Mouse (Mus musculus): ENCODE results near the gene Car9. TPM values are rescaled to one million over a fixed set of nuclear protein-coding genes. Genes with fewer than 3 reads are reported as not detected.

The Car9 gene
- polyA plus RNA-seq, 2 experiments = 1.0 to 4.9 TPM

GRCm38 (mm10) chr4:43489611-43490010, 17.2 kb upstream of the Car9 start:
- no peak overlapping the region for H3K4me3 ChIP-seq (replicated peaks; ENCODE audit: low read length)
- peaks cover 6% of the 10 kb centered on the region for H3K4me1 ChIP-seq (ENCODE audit: control insufficient read depth, insufficient read depth, low read length)
- H3K27me3 ChIP-seq (ENCODE audit: control insufficient read depth, insufficient read depth, low read length) = no peaks in the 10 kb centered on the region
- 94% methylated on average over 3 of the region's 3 CpGs for WGBS
- H3K36me3 ChIP-seq (ENCODE audit: control insufficient read depth, insufficient read depth, low read length) = no peaks in the 10 kb centered on the region
- ATAC-seq (ENCODE audit: low FRiP score, low read depth) (no peak), DNase-seq (ENCODE audit: low spot score) (no peak)
- H3K9me3 ChIP-seq (ENCODE audit: control insufficient read depth, low read length) = no peaks in the 10 kb centered on the region
- no peak overlapping the region for H3K9ac ChIP-seq (ENCODE audit: low read depth, low read length, severe bottlenecking)
- H3K27ac ChIP-seq (replicated peaks; ENCODE audit: low read depth, low read length) = no peak overlapping the region
- TF ChIP-seq POLR2A (IDR thresholded peaks at IDR 0.05; ENCODE audit: borderline replicate concordance, extremely low read depth, insufficient read depth, insufficient read length) = no peak
- no peak overlapping the region for H3K4me2 ChIP-seq (replicated peaks; ENCODE audit: low read depth, low read length, severe bottlenecking)

- Histone ChIP-seq H3K4me3 (replicated peaks; ENCODE audit: low read length) (no peak overlapping the region), H3K9ac (ENCODE audit: low read depth, low read length, severe bottlenecking) (no peak overlapping the region), H3K4me2 (replicated peaks; ENCODE audit: low read depth, low read length, severe bottlenecking) (no peak overlapping the region), H3K36me3 (ENCODE audit: control insufficient read depth, insufficient read depth, low read length) (peaks cover 7% of the 10 kb centered on the region), H3K9me3 (ENCODE audit: control insufficient read depth, low read length) (no peaks in the 10 kb centered on the region), H3K27ac (replicated peaks; ENCODE audit: low read depth, low read length) (no peak overlapping the region), H3K4me1 (ENCODE audit: control insufficient read depth, insufficient read depth, low read length) (peaks cover 10% of the 10 kb centered on the region), H3K27me3 (ENCODE audit: control insufficient read depth, insufficient read depth, low read length) (no peaks in the 10 kb centered on the region)
- DNase-seq (ENCODE audit: low spot score) (no peak), ATAC-seq (ENCODE audit: low FRiP score, low read depth) (no peak)
- no peak for TF ChIP-seq POLR2A (IDR thresholded peaks at IDR 0.05; ENCODE audit: borderline replicate concordance, extremely low read depth, insufficient read depth, insufficient read length)
- 88% methylated on average over 5 of the region's 5 CpGs for WGBS
Observed at GRCm38 (mm10) chr4:43490801-43491200, 16.0 kb upstream of the Car9 start.

- Histone ChIP-seq H3K4me1 (ENCODE audit: control insufficient read depth, insufficient read depth, low read length) (peaks cover 10% of the 10 kb centered on the region), H3K9me3 (ENCODE audit: control insufficient read depth, low read length) (no peaks in the 10 kb centered on the region), H3K4me3 (replicated peaks; ENCODE audit: low read length) (peak overlapping the region; percentile 52), H3K9ac (ENCODE audit: low read depth, low read length, severe bottlenecking) (no peak overlapping the region), H3K4me2 (replicated peaks; ENCODE audit: low read depth, low read length, severe bottlenecking) (peak overlapping the region; percentile 73), H3K36me3 (ENCODE audit: control insufficient read depth, insufficient read depth, low read length) (peaks cover 21% of the 10 kb centered on the region), H3K27me3 (ENCODE audit: control insufficient read depth, insufficient read depth, low read length) (no peaks in the 10 kb centered on the region), H3K27ac (replicated peaks; ENCODE audit: low read depth, low read length) (peak overlapping the region; percentile 87)
- ATAC-seq (ENCODE audit: low FRiP score, low read depth) (no peak; the same call in 1 of the 2 replicates), DNase-seq (ENCODE audit: low spot score) (no peak)
- no peak for TF ChIP-seq POLR2A (IDR thresholded peaks at IDR 0.05; ENCODE audit: borderline replicate concordance, extremely low read depth, insufficient read depth, insufficient read length)
- WGBS = 45% methylated on average over 12 of the region's 12 CpGs
Observed at GRCm38 (mm10) chr4:43492101-43492820, 14.5 kb upstream of the Car9 start.

- peak within 1 kb of the TSS; percentile 63 for H3K9ac ChIP-seq (ENCODE audit: low read depth, low read length, severe bottlenecking)
- ATAC-seq (ENCODE audit: low FRiP score, low read depth) = peak; percentile 98
- H3K4me3 ChIP-seq (replicated peaks; ENCODE audit: low read length) = peak within 1 kb of the TSS; percentile 52
- H3K36me3 ChIP-seq (ENCODE audit: control insufficient read depth, insufficient read depth, low read length) = peaks cover 25% of the 10 kb centered on the region
- H3K4me1 ChIP-seq (ENCODE audit: control insufficient read depth, insufficient read depth, low read length) = peaks cover 14% of the 10 kb centered on the region
- H3K9me3 ChIP-seq (ENCODE audit: control insufficient read depth, low read length) = no peaks in the 10 kb centered on the region
- 0% methylated on average over 25 of the region's 25 CpGs for WGBS
- peak within 1 kb of the TSS; percentile 87 for H3K27ac ChIP-seq (replicated peaks; ENCODE audit: low read depth, low read length)
- no peaks in the 10 kb centered on the region for H3K27me3 ChIP-seq (ENCODE audit: control insufficient read depth, insufficient read depth, low read length)
- peak; percentile 97 for DNase-seq (ENCODE audit: low spot score)
- TF ChIP-seq POLR2A (IDR thresholded peaks at IDR 0.05; ENCODE audit: borderline replicate concordance, extremely low read depth, insufficient read depth, insufficient read length) = no peak
- H3K4me2 ChIP-seq (replicated peaks; ENCODE audit: low read depth, low read length, severe bottlenecking) = peak within 1 kb of the TSS; percentile 73
Observed at GRCm38 (mm10) chr4:43492821-43493185, 14.0 kb upstream of the Car9 start, which contains the start of gene Ccdc107. TSS of gene Ccdc107 (plus strand) at chr4:43492900.

GRCm38 (mm10) chr4:43493186-43493845, 13.4 kb upstream of the Car9 start:
- peak; percentile 91 for ATAC-seq (ENCODE audit: low FRiP score, low read depth)
- Histone ChIP-seq H3K27me3 (ENCODE audit: control insufficient read depth, insufficient read depth, low read length) (no peaks in the 10 kb centered on the region), H3K4me2 (replicated peaks; ENCODE audit: low read depth, low read length, severe bottlenecking) (peak overlapping the region; percentile 73), H3K4me1 (ENCODE audit: control insufficient read depth, insufficient read depth, low read length) (peaks cover 19% of the 10 kb centered on the region), H3K27ac (replicated peaks; ENCODE audit: low read depth, low read length) (peak overlapping the region; percentile 87), H3K9ac (ENCODE audit: low read depth, low read length, severe bottlenecking) (peak overlapping the region; percentile 63), H3K4me3 (replicated peaks; ENCODE audit: low read length) (peak overlapping the region; percentile 52), H3K36me3 (ENCODE audit: control insufficient read depth, insufficient read depth, low read length) (peaks cover 26% of the 10 kb centered on the region), H3K9me3 (ENCODE audit: control insufficient read depth, low read length) (no peaks in the 10 kb centered on the region)
- peak; percentile 87; the same call in 1 of the 2 replicates for TF ChIP-seq POLR2A (IDR thresholded peaks at IDR 0.05; ENCODE audit: borderline replicate concordance, extremely low read depth, insufficient read depth, insufficient read length)
- under 1% methylated on average over 47 of the region's 47 CpGs for WGBS
- peak; percentile 96 for DNase-seq (ENCODE audit: low spot score)
